Mouse (Mus musculus) layer of hippocampus, adult 9-10 months (tissue): ENCODE results near the gene Iqgap2.

ENCODE experiments used
- DNase-seq: peaks from one replicate; pipeline ENCODE4 v3.0.0; 2022; ENCODE audit warnings: low spot score

Gene Iqgap2

DNA sequence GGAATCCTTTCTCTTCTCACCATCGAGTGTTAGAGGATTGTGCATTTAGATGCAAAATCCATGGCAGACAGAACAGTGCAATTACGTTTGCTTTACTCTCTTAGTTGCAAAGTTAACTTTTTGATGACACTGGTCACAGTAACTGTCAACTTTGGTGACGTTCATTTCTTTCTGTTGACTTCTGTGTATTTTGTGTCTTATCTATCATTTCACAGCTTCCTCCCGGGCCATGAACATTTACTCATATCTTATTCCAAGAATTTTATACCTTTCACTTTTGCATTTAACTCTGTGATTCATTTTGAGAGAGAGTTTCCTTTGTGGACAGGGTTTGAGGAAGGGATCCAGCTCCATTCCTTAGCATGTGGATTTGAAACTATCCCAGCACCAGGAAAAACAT, 238.0 kb downstream of the Iqgap2 start:
- no peak for DNase-seq

DNA sequence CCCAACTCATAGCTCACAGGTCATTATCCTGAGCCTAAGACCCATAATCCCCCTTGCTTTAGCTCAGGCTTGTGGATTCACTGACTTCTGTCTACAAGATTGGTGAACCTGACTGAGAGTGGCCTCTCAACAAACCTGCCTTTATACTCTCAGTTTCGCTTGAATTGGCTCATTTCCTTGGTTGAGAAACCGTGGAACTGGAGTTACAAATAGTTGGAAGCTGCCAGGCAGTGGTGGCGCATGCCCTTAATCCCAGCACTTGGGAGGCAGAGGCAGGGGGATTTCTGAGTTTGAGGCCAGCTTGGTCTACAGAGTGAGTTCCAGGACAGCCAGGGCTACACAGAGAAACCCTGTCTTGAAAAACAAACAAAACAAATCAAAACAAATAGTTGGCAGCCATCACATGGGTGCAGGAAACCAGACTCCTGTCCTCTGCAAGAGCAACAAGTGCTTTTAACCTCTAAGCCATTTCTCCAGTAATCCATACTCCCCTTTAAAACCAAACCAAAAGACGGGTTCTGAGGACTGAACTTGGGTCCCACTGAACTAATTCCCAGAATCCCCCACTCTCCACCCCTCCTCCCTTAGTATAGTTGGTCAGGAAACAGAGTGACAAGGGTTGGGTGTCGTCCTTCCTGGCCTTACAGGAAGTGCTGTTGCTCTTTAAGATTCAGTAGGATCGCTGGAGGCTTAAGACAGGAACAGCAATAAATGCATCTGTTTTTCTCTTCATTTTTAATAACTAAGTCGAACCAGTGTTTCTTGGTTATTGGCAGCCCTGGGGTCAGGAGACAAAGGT, 239.7 kb downstream of the Iqgap2 start:
- DNase-seq: no peak

DNA sequence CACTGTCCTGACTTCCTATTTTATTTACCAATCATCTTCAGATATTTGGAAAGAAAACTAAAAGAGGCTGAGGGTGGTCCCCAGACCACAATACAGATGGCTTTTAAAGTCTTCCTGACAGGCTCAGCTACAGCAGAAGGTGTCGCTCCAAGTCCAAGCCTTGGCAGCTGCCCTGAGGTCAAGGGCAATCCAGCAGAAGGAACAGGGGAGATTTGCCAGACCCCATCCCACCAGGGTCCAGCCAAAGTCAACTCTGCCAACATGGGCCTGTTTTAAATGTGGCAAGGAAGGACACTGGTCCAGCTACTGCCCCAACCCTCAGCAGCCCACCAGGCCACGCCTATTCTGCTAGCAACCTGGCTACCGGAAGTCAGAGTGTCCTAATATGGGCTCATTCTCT, 241.8 kb downstream of the Iqgap2 start:
- DNase-seq: no peak

DNA sequence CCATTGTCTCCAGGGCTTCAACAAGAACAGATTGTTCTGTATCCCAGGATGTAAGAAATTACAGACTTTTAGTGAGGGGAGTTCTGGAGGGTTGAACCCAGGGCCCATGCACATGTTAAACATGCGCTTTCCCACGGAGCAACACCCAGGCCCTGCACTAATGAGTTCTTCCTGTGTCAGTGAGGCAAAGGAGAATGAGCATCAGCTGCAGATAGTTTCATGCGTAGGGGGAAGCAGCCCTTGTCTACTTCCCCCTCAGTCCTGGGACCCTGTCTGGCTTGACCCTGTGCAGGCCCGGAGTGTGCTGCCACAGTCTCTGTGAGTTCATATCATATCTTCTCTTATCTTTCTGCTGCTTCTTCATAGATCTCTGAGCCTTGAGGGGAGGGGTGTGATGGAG, 244.5 kb downstream of the Iqgap2 start:
- DNase-seq: no peak

DNA sequence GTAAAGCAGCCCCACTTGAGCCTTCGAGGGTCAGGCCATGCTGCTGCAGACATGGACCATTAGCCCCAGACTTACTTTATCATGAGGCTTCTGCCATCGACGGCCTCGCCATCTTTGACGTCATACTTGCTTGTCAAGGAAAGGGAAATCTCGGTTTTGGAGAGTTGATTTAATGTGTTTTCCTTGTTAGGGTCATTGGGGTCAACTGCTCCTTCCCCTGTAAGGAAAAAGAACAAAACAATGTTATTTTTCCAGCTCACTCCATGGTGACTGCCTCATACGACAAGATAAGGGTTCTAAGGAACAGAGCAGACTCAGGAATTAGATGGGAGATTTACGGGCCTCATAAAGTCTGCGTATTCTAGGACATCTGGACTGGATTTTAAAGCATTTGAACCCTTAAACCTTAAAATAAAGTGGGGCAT, 245.0 kb downstream of the Iqgap2 start:
- no peak for DNase-seq

DNA sequence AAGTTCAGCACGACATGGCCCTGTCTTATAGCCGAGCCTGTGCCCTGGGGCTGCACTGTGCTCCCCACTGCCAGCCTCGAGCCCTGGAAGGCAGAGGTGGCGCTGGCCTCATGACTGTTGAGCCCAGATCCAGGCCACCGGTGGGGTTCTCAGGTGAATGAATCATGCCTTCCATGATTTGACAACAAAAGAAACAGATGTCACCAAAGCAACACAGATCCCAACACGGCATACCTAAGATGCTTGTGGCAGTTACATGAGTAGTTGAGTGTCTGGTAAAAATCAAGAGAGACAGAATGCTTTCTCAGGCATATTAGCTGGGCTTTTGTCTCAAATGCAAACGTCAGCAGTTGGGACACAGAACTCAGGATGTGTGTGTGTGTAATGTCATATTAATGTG, 248.0 kb downstream of the Iqgap2 start:
- no peak for DNase-seq

DNA sequence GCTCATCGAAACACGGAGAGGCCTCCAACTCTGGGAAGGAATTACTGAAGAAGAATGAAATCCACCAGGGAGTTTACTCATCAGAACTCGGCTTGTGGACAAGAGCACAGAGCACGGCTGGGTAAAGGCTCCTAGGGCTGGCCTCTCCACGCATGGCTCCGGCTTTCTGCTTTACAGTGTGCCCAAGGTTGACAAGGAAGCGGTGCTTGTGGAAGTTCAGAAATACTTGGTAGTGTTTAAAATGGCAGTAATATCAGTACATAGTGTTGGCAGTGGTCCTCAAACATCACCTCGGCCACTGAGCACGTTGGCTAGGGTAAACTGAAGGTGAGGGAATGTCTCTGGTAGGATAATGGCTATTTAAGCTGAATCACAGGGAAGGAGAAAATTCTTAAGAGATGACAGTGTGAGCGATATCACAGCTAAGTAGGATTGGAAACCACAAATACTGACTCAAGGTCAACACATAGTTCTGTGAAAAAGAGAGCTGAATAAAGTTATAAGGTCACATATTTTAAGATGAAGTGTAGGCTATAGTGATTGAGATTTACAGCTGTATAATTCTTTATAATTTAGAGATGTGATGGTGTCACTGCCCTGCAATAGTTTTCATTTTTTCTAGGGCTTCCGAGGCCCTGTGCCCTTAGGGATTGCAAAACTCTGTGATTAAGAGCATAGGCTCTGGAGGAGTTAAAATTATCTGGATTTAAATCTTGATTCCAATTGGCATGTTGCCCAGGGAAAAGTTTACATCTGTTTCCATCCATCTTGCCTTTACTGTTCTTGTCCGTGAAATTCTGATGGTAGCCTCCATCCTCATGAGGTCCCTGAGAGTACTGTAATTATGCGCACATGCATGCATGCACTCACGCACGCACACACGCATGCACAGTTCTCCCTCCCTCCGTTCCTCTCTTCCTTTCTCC, 250.4 kb downstream of the Iqgap2 start:
- DNase-seq: no peak

DNA sequence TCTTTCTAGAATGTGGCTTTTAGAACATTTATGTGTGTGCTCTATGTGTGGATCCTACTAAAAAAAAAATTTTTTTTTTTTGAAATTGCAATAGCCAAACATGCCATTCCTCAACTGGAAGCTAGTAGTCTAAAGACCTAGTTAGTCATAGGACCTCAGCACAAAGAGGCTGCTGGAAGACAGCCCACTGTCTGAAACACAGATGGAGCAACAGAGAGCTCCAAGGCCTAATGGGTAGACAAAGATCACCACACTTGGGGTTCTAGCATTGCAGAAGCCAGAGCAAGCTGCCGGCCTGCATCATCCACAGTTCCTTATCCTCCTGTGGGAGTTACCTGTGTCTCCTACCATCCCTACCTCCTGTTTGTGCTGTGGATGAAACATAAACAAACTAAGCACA, 251.3 kb downstream of the Iqgap2 start:
- no peak for DNase-seq

DNA sequence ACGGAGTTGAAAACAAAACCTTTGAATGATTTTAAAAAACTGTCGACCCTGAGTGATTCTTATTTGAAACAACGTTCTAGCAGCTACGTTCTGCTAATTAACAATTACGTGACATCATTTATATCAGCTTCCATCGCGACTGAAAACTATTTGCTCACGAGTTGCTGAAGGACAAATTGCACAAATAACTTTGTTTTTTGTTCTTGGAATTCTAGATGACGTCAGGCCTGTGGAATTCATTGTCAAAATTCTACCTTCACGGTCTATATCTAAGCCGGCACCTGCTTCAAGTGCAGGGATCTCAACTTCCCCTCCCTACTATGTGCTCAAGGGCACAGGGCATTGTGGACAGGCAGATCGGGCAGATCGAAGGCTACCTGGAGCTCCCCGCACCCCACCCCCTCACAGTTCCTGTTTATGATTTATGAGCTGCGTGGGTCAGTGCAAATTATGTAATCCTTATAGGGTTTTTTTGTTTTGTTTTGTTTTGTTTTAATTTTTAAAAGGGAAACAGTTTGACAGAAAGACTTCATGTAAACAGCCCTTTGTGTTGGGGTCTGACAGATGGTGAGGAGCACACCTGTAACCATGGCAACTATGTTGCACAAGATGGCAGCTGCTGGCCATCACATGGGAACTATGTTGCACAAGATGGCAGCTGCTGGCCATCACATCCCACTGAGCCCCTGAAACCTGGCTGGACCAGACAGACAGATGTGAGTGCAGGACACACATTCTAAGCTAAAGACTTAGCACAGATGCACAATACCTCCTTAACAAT, 252.2 kb downstream of the Iqgap2 start:
- no peak for DNase-seq

DNA sequence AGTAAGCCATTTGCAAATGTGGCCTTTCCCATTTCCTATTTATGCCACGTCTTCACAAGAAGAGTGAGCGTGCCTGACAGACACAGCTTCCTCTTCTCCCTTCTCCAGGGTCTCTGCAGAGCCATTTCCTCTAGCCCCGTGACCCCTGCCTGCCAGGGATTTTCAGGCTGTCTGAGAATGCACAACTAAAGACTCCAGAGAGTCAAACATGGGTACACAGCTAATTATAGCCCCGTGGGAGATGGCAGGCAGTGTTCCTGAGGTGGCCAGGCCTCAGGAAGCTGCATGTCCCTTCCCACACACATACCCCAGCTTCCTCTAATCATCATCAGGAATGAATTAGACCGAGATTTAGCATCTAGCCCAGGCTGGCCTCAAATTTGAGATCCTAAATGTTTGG, 252.8 kb downstream of the Iqgap2 start:
- no peak for DNase-seq

DNA sequence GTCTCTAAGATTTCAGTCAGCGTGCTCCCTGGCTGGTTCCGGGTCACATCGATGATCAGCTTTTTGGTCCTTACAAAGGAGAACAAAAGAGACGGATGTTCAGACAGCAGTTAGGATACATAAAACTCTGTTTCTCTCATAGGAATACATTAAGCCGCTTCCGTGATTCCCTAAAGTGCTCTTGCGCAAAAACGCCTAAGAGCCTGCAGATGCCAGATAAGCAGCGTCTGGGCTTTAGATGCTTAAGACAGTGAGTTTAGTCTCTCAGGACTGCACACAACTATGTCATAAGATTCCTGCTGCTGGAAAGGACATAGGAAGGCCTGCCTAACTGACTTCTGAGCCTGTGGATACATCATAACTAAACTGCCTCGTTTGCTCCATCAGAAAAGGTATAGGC, 254.0 kb downstream of the Iqgap2 start:
- DNase-seq: no peak

DNA sequence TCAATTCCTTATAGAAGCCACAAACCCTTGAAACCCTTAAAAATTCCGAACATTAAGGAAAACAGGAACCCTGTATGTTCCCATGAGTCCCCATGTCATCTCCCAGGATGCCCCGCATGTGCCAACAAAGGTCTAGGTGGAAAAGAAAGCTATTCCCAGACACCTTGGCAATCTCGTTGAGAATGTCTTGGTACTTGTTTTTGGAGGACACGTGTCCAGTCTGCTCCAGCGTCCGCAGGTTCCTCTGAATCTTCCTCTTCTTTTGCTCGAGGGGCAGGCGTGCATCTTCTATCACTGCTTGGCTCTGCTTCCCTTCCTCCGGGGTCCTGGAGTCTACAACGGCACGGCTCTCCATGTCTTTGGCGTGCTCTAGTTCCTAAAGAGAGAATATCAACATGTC, 256.4 kb downstream of the Iqgap2 start:
- no peak for DNase-seq

DNA sequence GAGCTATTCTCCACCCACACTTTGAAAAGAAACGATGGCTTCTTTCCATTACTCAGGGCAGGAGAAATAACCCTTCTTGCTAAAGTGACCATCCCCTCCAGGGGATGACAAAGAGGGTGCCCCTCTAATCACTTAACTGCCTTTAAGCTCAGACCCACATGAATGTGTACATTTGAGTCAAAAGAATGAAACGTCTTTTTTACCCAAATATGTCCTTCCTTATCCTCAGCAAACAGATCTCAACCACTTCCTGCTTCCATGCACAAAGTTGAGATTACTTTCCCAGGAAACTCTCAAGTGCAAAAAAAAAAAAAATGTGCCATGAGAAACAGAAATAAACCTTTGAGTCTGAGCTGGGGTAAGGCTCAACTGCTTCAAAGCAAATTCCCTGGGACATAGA, 257.3 kb downstream of the Iqgap2 start:
- DNase-seq: no peak

DNA sequence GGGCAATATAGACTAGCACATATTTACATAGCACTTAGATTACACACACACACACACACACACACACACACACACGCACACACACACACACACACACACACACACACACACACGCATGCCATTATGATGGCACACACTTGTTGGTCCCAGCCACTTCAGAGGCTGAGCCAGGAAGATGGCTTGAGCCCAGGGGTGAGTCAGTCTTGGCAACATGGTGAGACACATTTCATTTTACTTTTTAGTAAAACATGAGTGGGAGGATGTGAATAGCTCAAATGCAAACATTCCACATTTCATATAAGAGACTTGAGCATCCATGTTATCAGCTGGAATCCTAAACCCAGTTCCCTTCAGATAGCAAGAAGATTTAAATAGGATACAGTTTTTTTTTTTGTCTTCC, 258.3 kb downstream of the Iqgap2 start:
- no peak for DNase-seq

DNA sequence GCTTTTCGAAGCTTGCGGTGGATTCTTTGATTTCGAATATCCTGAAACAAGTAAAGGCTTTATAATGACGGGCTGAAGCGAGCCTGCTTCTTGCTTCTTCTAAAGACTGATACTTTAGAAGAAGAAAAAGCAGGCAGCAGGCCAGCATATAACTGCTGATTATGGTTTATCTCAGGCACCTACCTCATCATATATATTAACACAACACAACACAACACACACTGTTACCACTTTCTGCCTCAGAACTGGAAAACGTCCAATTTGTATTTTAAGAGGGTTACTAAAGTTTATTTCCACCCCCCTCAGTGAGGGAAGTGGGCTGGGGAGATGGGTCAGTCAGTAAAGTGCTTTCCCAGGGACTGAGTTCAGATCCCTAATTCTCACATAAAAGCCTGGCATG, 259.6 kb downstream of the Iqgap2 start:
- DNase-seq: no peak

DNA sequence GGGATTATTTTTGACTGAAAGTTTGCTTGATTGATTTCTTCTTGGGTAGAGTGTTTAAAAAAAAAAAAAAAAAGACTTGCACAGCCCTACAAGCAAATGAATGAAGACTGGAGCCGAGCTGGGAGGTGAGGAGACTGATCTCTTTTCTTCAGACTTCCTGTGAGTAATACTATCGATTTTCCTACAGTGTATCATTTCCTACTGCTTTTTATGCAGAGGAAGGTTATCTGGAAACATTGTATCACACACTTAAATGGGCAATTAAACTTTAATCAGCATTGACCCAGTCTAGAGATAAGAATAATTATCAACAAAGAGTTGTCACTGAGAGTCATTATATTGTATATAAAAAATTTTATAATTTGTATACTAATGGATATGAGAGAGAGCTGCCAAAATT, 261.0 kb downstream of the Iqgap2 start:
- DNase-seq: no peak

DNA sequence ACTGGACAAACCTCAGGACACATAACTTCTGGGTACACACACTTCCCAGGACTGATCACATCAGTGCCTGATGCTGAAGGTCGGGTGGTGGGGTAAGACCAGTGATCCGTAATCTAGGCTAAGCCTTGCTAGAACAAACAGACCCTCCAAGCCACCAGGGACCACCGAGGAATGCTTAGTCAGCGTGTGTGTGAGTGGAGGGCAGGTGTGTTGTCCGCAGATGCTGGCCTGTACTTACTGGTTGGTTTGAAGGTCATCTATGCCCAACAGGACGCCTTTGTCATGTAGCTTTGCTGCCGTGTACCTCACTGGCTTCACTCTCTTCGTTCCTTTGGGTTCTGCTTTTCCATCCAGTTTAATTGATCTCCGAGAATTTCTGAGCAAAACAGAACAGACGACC, 262.0 kb downstream of the Iqgap2 start:
- DNase-seq: no peak

DNA sequence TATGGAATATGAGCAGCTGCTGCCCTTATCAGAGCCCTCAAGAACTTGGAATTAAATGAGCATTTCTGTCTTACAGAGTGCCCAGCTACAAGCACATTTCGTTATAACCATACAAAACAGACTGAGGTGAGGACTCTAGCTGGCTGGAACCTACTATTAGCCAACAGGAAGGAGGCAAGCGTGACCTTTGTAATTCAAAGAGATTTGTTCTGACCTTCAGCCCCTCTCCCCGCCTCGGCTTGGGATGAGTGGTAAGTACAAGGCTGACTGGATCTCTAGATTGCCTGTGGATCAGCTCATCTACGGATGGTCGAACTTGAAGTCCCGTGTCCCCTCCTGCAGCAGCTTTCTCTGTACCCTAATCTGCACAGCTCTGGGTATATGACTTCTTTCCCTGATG, 265.0 kb downstream of the Iqgap2 start:
- DNase-seq: no peak

DNA sequence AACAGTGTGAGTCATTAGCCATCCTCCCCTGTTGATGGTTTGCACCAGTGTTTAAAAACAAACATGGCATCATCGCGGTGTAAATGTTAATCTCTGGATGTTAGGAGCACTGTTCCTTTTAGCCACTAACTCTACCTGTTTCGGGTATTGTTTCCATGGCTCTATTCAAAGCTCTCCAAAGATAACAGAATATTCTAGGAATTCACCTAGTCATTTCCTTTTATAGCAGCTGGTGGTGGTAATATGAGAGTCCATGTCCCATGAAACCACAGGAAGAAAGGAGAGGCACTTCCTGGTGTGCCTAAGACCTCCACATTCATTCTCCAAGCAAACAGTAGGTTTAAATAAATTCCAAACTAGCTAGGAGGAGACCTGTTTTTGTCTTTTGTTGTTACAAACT, 268.7 kb downstream of the Iqgap2 start:
- DNase-seq: no peak

DNA sequence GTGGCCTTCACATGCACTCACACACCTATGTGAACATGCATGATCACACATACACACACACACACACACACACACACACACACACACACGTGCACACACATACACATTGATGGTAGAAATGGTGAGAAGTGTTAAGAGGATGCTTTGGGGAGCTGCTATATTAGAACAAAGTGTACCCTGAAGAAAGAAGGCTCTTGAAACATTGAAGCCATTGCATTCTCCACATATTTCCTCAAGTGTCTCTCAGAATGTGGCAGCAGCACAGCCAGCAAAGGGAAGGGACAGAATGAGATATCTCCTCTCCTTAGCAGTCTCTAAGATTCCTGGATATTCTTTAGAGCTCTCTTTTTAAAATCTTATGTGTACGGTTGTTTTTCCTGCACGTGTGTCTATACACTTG, 270.2 kb downstream of the Iqgap2 start:
- DNase-seq: no peak

DNA sequence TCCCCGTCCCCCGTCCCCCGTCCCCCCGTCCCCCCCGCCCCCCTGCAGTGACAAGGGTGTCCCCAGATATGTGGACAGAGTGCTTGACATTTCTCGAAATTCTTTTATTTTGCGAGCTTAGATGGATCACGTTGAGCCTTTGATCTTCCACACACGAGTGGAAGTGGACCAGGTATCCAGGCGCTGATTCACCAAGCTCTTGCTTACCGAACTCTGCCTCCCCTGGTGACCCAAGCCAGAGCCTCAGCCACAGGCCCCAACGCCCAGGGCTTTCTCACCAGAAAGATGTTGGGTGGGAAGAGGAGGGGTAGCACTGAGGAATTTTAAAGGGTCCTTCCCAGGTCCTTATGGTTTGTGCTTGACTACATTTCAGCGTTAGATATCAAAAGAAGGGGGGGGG, 272.9 kb downstream of the Iqgap2 start:
- no peak for DNase-seq

DNA sequence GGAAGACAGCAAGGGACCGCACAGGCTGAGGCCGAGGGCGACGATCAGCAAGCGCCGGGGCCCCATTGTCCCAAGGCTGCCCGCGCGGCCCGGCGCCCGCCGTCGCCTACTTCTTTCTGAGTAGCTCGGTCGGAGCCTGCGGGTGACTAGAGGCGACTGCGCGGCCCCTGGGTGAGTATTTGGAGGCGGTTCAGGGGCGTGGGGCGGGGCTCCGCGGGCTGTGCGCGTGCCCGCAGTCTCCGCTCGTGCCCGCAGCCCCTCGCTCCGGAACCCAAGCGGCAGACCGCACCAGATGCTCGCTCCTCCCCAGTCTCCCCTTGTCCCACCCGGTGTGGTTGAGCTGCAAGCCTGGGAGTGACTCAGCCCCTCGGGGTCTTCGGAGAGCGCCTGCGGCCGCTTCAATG, 273.4 kb downstream of the Iqgap2 start, which contains the start of gene F2r:
F2r (minus strand) TSS at position 179 of the 404 bp plus-strand sequence.
- no peak for DNase-seq
